Mouse (Mus musculus): Measurements from ENCODE around the gene Zbtb16.

The Zbtb16 gene

GRCm38 (mm10) chr9:48715042-48715441 lies 121.0 kb downstream of the Zbtb16 start:
- in situ Hi-C loops (cut with MboI; ENCODE audit: unreplicated experiment in 2 of 2) = no loop called here

- in situ Hi-C loops (cut with MboI; ENCODE audit: unreplicated experiment in 2 of 2) = no loop called here
Observed at GRCm38 (mm10) chr9:48713779-48714178, 122.2 kb downstream of the Zbtb16 start.

DNA sequence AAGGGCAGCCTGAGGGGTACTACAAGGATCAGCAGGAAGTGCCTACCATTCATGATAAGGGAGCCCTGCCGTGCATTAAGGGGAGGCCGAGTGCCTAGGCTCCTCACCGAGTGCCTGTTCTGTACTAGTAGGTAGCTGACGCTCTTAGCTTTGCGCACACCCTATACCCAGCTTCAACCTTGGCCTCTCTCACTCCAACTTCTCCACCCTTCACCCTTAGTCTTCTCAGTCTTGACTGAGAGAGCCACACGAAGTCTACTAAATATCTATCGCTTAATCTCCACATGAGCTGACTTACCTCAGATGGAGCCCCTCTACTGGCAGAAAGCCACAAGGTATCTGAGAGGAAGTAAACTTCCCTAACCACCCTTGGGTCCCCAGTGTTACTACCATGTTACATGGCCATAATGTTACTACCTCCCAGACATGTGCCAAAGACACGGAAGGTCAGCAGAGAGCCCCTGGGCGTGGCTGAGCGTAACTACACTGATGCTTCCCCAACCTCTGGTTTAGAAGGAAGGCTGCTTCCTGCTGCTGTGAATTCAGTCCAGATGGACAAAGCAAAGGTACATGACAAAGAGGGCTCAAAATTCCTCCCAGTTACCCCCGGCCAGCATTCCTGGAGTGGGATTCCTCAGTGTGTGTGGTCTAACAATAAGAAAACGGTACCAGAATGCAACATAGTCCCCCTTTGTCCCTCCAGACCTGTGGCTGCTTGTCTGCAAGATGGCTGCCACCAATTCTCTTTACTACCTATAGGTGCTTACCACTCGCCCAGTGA lies 122.8 kb downstream of the Zbtb16 start:
- in situ Hi-C loops (cut with MboI; ENCODE audit: unreplicated experiment in 2 of 2) = no loop called here

- in situ Hi-C loops (cut with MboI; ENCODE audit: unreplicated experiment in 2 of 2) = no loop called here
Observed at GRCm38 (mm10) chr9:48711826-48712225, 124.2 kb downstream of the Zbtb16 start.

- in situ Hi-C loops (cut with MboI; ENCODE audit: unreplicated experiment in 2 of 2) = no loop called here
Observed at GRCm38 (mm10) chr9:48711296-48711781, 124.7 kb downstream of the Zbtb16 start.

GRCm38 (mm10) chr9:48710355-48711295 lies 125.4 kb downstream of the Zbtb16 start:
- in situ Hi-C loops (cut with MboI; ENCODE audit: unreplicated experiment in 2 of 2) = no loop called here

GRCm38 (mm10) chr9:48707824-48708229 lies 128.2 kb downstream of the Zbtb16 start:
- in situ Hi-C loops (cut with MboI; ENCODE audit: unreplicated experiment in 2 of 2) = no loop called here

GRCm38 (mm10) chr9:48707134-48707823 lies 128.7 kb downstream of the Zbtb16 start:
- in situ Hi-C loops (cut with MboI; ENCODE audit: unreplicated experiment in 2 of 2) = no loop called here

DNA sequence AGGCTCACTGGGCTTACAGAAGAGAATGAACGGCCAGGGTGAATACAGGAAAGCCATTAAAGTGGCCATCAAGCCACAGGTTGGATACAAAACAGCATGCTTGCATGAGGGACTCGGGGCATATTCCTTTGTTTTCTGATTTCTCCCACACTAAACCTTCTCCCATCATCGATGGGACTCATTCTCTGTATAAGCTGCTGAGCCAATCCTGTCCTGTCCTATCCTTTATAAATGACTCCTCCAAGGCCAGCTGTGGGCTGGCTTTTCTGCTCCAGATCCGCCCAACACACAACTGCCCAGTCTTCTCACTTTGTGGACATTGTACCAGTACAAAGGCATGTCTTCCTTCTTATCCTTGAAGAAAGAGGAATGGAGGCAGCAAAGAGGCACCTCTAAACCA lies 134.7 kb downstream of the Zbtb16 start:
- in situ Hi-C loops (cut with MboI; ENCODE audit: unreplicated experiment in 2 of 2) = no loop called here

- in situ Hi-C loops (cut with MboI; ENCODE audit: unreplicated experiment in 2 of 2) = no loop called here
Observed at GRCm38 (mm10) chr9:48700871-48701270, 135.2 kb downstream of the Zbtb16 start.

DNA sequence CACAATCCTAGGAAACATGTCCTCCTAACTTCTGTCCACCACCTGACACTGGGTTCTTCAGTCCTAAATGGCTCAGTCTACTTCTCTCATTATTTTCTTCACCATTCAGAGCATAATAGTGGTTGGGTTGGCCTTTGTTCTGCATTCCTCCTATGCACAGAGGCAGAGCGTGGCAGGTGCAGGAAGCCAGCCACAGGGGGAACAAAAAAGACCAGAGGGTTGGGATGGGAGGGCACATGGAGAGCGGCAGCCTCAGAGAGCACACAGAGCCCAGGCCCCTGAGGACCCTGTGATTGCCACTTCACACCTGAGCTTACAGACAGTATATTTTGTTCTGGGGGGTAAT lies 138.6 kb downstream of the Zbtb16 start:
- in situ Hi-C loops (cut with MboI; ENCODE audit: unreplicated experiment in 2 of 2) = no loop called here

GRCm38 (mm10) chr9:48696731-48697469 lies 139.1 kb downstream of the Zbtb16 start:
- in situ Hi-C loops (cut with MboI; ENCODE audit: unreplicated experiment in 2 of 2) = no loop called here

DNA sequence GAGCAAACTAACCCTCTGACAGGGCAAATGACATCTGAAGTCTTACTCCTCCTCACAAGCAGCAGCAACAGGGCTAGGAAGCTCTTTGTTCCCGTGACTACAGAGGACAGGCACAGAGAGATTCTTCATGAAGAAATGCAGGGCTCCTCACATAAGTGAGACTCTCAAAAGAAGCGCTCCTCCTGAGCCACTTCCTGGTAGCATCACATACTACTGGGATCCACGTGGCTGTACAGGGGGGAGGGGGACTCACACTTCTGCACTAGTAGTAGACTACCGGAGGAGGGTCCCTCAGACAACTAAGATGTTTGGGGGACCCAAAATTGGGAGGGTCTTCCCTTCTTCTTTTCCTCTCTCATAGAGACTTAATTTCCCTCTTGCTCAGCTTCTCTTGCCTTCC lies 139.7 kb downstream of the Zbtb16 start:
- in situ Hi-C loops (cut with MboI; ENCODE audit: unreplicated experiment in 2 of 2) = no loop called here

DNA sequence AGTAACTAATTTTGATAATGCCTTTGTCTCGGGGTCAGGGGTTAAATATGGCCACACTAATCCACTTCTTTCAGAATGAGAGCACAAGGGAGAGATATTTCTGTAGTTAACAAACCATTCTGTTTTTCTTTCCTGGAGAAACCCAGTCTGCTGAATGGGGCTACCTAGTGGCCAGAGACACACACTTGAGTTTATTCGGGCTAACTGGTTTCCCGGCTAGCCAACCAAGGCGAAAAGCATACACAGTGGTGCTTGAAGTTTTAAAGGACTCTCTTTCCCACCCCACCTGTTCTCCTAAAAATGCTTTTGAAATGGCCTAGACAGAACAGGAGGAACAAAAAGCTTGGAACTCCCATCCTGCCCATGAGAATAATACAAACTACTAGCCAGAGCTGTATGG lies 140.2 kb downstream of the Zbtb16 start:
- in situ Hi-C loops (cut with MboI; ENCODE audit: unreplicated experiment in 2 of 2) = no loop called here

DNA sequence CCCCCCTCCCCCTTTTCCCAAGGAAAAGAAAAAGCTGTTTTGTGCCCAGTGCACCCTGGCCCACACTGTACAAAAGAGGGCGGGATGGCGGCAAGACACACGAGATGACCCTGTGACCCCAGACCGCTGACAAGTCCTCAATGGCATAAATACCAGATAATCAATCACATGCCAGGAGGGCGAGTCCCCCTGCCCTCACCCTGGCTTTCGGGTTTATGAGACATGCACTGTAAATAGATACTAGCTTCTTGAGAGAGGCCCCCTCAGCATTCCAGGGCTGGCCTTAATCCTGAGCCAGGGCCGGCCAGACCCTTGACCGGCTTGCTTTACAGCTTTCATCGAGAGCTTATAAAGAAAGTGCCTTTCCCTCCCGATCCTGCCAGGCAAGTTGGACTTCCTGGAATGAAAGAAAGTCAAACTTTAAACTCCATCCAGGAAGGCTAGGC lies 141.4 kb downstream of the Zbtb16 start:
- in situ Hi-C loops (cut with MboI; ENCODE audit: unreplicated experiment in 2 of 2) = no loop called here

- in situ Hi-C loops (cut with MboI; ENCODE audit: unreplicated experiment in 2 of 2) = no loop called here
Observed at GRCm38 (mm10) chr9:48693696-48694095, 142.3 kb downstream of the Zbtb16 start.

DNA sequence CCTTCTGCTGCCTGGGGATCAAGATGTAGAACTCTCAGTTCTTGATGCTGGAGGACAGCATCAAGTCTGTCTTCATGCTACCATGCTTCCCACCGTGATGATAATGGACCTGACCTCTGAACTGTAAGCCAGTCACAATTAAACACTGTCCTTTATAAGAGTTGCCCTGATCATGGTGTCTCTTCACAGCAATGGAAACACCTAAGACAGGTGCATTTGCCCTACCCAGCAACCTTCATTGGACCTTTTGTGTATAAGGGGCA lies 146.4 kb downstream of the Zbtb16 start:
- in situ Hi-C loops (cut with MboI; ENCODE audit: unreplicated experiment in 2 of 2) = no loop called here

- in situ Hi-C loops (cut with MboI; ENCODE audit: unreplicated experiment in 2 of 2) = no loop called here
Observed at GRCm38 (mm10) chr9:48688859-48689717, 146.9 kb downstream of the Zbtb16 start.

DNA sequence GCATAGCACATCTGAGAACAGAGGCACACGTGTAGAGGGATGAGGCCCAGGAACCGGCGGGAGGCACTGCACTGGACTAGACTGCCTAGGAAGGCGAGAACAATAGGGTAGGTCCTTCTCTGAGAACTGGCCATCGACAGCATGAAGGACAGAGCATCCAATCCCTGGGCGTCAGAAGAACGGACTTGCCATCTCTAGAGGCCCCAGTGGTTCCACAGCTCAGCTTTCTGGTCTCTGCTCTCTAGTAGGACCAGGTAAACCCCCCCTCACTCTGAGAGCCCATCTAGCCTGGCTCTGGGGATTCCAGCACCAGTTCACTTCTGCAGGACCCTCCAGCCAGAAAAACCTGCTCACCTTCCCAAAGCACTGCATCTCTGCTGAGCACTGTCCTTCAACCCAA lies 148.1 kb downstream of the Zbtb16 start:
- in situ Hi-C loops (cut with MboI; ENCODE audit: unreplicated experiment in 2 of 2) = no loop called here

DNA sequence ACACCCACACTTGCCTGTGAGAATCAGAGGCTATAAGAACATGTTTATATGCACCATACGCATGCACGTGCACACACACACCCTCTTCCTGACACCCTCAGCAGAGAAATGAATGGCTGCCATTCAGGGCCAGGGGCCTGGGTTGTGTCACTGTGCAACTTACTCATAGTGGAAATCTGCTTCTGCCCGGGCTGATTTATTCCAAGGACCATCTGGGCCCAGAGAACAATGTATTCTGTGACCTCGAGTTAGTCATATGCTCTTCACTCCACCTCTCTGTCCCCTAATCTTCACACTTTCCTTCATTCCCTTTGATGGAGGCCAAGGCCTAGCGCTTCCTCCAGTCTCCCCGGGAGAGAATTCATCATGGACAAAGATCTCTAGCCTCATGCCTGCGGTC lies 150.3 kb downstream of the Zbtb16 start:
- in situ Hi-C loops (cut with MboI; ENCODE audit: unreplicated experiment in 2 of 2) = no loop called here

All from v-Abl transformed pro-B cells (cell line).